Mouse (Mus musculus): Measurements from ENCODE around the gene Sde2.
"Not testable (repeated sequence)": the region's sequence is repeated elsewhere in the genome, so short reads cannot be mapped to it uniquely, and the experiment has no call there.

Sde2 gene

GRCm38 (mm10) chr1:180835273-180836015 lies 15.5 kb upstream of the Sde2 start:
- DNase-seq (ENCODE audit: low spot score), result no peak

GRCm38 (mm10) chr1:180836467-180836866 lies 14.5 kb upstream of the Sde2 start:
- DNase-seq (ENCODE audit: low spot score), result not testable (repeated sequence)

GRCm38 (mm10) chr1:180837186-180837585 lies 13.7 kb upstream of the Sde2 start:
- DNase-seq (ENCODE audit: low spot score), result no peak

DNA sequence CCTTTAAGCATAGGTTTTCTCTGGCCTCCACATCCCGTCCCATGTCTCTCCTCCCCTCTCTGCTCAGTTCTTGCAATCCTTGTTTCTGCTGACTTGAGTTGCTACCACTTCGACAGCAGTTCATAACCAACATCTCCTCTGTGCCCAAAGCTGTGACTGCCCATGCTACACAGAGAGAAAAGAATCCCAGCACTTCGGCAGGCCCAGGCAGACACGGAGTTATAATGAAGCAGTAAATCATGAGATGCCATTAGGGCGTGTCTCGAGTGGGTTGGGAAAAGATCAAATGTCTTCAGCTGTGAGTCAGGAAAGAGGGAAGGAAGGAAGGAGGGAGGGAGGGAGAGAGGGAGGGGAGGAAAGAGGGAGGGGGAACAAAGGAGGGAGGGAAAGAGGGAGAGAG lies 12.9 kb upstream of the Sde2 start:
- peak; percentile 56 for DNase-seq (ENCODE audit: low spot score)

DNA sequence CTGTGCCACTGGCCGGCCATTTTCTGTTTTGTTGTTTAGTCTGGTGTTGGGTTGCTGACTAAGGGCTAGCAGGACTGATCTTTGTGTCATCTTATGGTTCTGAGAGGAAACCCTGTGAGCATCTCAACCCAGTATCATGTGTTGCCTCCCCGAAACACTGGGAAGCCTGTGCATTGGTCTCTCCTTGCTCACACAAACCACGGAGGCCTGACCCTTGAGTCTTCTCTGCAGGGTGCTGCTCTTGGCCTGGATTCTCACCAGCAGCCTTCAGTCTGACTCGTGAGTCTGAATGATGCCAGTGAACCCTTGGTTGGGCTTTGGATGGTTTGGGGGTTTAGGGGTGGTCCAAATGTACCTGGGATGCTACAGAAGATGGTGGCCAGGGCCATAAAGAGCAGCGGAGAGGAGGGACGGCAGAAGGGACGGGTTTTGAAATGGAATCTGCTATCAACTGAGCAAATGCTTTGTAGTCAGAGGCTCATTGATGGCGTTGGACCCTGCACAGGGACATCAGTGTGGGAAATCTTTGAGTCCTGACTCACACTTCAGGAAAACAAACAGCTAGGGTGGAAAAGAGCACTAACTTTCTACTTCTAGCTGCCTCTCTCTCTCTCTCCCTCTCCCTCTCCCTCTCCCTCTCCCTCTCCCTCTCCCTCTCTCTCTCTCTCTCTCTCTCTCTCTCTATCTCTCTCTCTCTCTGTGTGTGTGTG lies 11.6 kb upstream of the Sde2 start:
- DNase-seq (ENCODE audit: low spot score), result no peak

GRCm38 (mm10) chr1:180841561-180842300 lies 9.2 kb upstream of the Sde2 start:
- no peak for DNase-seq (ENCODE audit: low spot score)

DNA sequence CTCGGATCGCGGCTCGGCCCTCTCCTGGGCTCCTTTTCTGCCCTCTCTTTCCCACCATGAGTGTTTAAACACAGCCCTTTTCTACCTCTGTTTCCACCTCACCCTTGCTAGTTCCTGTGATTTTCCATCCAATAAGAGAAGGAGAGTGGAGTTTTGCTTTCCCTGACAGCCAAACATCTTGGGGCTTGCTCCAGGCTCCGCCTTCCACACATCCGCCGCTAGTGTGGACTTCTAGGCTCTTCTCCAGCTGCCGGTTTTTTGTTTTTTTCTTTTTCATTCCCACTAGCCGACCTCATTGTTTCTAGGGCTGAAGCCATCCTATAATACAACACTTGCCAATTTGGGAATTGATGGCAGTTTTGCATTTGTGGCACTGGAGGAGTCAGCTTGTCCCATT lies 2.8 kb upstream of the Sde2 start:
- DNase-seq (ENCODE audit: low spot score), result peak; percentile 87

DNA sequence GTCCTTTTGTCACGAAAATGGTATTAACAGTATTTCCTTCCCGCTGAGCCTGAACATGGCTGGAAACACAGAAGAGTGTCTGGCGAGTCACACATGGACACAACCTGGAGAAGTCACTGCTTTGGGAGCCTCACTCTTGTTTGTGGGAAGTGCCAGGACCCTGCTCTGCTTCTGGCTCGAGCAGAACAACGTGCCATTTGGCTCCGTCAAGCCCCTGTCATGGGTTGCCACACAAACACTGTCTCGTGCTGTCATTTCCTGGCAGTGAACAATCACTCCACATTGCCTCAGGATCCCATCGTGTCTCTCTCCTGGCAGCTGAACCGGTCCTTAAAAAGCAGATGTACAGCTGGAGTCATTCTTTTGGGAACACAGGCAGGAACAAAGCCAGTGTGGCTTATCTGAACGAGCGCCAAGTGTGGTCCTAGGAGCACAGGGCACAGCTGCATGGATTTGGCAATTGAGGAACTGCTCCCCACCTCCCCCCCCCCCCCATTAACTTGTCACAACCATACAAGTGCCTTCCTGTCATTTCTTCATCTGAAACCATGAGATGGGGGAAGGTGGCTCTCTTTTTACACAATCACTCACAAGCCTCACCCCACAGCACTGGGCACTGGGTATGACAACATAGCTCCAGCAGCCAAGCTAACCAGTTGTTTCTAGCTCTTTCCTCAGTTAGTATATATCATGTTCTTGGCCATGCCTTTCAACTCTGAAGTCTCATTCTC lies 2.3 kb upstream of the Sde2 start:
- DNase-seq (ENCODE audit: low spot score), result peak; percentile 79

DNA sequence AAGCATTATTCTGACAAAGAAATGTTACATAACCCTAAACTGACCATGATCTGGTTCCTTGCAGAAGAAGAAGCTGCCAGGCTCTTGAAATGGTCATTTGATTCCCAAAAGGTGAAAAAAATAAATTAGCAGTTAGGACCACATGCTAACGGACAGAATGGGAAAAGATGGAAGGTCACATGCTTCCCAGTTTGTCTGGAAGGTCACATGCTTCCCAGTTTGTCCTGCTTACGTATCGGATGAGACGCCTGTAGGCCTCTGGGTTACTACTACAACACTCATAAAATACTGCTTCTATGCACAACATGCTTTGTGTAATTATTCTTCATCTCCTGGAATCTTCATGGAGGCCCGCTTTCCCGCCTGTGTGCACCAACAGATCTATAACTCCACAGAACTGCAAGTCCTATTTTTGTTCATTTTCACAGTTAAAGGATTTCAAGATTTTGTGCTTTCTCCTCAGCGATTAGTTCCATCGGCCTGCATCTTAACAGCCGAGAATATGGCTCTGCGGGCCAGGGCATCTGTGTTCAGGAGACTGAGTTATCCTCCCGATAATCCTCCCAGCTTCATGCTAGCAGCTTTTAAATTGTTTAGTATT lies 1.1 kb upstream of the Sde2 start:
- DNase-seq (ENCODE audit: low spot score), result peak; percentile 64

- no peak for DNase-seq (ENCODE audit: low spot score)
These were observed 7.8 kb downstream of the Sde2 start for GRCm38 (mm10) chr1:180858763-180859162.

GRCm38 (mm10) chr1:180860030-180860429 lies 9.1 kb downstream of the Sde2 start:
- no peak for DNase-seq (ENCODE audit: low spot score)

DNA sequence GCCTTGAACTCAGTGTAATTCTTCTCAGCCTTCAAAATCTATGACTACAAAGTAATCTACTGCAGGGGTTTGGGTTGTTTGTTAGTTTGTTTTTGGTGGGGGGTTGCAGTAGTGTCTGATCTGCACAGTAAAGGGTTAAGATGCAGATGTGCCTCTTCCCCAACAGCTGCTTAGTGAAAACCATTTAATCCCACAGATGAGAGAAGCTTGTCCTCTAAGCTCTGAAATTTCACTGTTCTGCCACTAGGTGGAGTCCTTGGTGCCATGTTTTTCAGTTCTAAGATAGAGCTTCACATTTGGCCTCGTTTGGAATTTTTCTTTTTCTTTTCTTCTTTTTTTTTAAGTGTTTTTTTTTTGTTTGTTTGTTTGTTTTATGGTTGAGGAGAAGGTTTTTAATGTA lies 12.7 kb downstream of the Sde2 start:
- DNase-seq (ENCODE audit: low spot score), result peak; percentile 76

GRCm38 (mm10) chr1:180866001-180866400 lies 15.1 kb downstream of the Sde2 start:
- DNase-seq (ENCODE audit: low spot score), result no peak

- DNase-seq (ENCODE audit: low spot score), result no peak
These were observed 19.3 kb downstream of the Sde2 start for GRCm38 (mm10) chr1:180870122-180870650.

DNA sequence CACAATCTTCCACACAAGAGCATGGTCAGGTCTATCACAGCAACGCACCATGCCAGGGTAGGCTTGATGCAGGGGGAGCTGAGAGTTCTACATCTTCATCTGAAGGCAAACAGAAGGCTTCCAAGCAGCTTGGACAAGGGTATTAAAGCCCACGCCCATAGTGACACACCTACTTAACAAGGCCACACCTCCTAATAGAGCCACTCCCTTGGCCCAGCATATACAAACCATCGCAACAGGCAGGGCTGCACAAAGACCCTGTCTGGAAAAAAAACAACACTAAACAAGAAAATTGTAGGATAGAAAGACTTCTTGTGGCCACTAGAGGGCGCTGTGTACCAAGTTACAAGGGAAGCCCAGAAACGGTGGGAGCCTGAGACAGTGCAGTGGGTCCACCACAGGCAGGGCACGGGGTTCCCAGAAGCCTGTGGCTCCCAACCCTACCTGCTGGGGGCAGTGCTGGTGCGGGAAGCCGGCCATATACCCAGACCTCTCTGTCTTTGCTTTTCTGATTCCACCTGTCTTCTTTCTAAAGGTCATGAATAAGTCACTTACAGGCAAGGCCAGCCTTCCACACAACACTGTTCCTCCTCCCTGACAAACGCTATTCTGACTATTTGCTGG lies 23.0 kb downstream of the Sde2 start:
- DNase-seq (ENCODE audit: low spot score), result peak; percentile 72

DNA sequence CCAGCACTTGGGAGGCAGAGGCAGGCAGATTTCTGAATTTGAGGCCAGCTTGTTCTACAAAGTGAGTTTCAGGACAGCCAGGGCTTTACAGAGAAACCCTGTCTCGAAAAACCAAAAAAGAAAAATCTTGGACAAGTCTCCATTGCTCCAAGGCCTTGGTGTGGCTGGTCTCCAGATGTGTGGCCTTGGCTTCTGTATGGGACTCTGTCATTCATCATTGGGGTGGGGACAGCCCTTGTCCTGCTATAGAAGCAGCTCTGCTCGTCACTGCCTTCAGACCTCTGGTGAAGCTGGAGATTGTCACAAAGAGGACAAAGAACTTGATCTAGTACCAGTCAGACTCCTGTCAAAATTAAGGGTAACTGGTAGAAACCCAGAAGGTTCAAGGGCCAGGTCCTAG lies 23.7 kb downstream of the Sde2 start:
- DNase-seq (ENCODE audit: low spot score), result no peak

GRCm38 (mm10) chr1:180875126-180875525 lies 24.2 kb downstream of the Sde2 start:
- no peak for DNase-seq (ENCODE audit: low spot score)

DNA sequence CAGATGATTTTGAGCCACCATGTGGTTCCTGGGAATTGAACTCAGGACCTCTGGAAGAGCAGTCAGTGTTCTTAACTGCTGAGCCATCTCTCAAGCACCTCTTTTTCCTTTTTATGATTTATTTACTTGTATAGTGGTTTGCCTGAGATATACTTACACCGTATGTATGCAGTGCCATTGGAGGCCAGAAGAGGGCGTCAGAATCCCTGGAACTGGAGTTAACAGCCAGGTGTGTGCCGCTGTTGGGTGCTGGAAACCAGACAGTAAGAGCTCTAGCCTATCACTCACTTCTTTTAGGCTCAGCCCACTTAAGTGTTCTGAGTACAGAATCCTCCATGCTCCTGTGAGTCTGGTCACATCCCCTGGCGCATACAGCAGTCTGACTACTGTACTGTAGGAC lies 26.5 kb downstream of the Sde2 start:
- DNase-seq (ENCODE audit: low spot score), result no peak

GRCm38 (mm10) chr1:180881768-180882167 lies 30.8 kb downstream of the Sde2 start:
- no peak for DNase-seq (ENCODE audit: low spot score)

- peak; percentile 41 for DNase-seq (ENCODE audit: low spot score)
These were observed 32.8 kb downstream of the Sde2 start for GRCm38 (mm10) chr1:180883731-180884130.

- DNase-seq (ENCODE audit: low spot score), result no peak
These were observed 33.6 kb downstream of the Sde2 start for GRCm38 (mm10) chr1:180884484-180884883.

Measured in MN1 (cell line).